Mouse (Mus musculus): ENCODE data around the gene Acer3. TPM values are rescaled to one million over a fixed set of nuclear protein-coding genes. Genes with fewer than 3 reads are reported as not detected.
"Not testable (repeated sequence)": the region's sequence is repeated elsewhere in the genome, so short reads cannot be mapped to it uniquely, and the experiment has no call there.

The Acer3 gene
- total RNA-seq, 1 experiment, result 26.2 TPM

- Histone ChIP-seq H3K36me3 (ENCODE audit: control insufficient read depth, insufficient read depth, low read length, poor library complexity, severe bottlenecking) (no peaks in the 10 kb centered on the region), H3K9ac (ENCODE audit: insufficient read depth, low read depth, low read length, poor library complexity, severe bottlenecking) (no peak overlapping the region), H3K4me1 (ENCODE audit: control insufficient read depth in 2 of 2, insufficient read depth in 2 of 2, low read length in 2 of 2, poor library complexity in 1 of 2) (peaks cover 4 to 9% of the 10 kb centered on the region in 2 experiments; a peak in 3 of 4 replicates), H3K9me3 (ENCODE audit: control insufficient read depth, insufficient read depth, low read depth, low read length) (no peaks in the 10 kb centered on the region), H3K4me3 (ENCODE audit: insufficient read depth in 1 of 2, low read depth in 1 of 2, low read length in 2 of 2, poor library complexity in 1 of 2, severe bottlenecking in 1 of 2) (no peak overlapping the region), H3K27ac (ENCODE audit: insufficient read depth, low read depth, low read length, poor library complexity, severe bottlenecking) (no peak overlapping the region)
- no peak for TF ChIP-seq ZC3H11A (IDR thresholded peaks at IDR 0.05; ENCODE audit: borderline replicate concordance, low read depth, low read length)
- in situ Hi-C loops (cut with MboI; ENCODE audit: low sequenced_read_pairs in 2 of 2, unreplicated experiment in 2 of 2), result no loop called here
- no peak for DNase-seq (ENCODE audit: low read depth, low spot score)
These were observed 131.3 kb downstream of the Acer3 start for GRCm38 (mm10) chr7:98189745-98190144.

DNA sequence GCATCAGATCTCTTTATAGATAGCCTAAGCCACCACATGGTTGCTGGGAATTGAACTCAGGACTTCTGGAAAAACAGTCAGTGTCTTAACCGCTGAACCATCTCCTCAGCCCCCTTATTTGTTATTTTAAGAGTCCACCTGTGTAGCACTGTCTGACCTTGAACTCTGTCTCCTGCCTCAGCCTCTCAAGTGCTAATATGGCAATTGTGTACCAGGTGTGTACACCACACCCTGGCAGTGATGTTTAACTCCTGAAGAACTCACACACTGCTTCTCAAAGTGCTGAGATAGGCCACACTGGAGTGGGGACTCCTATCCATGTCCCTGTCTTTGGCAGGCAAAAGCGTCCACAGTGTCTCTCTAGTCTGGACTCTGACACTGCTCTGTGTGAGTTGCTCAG is 132.3 kb downstream of the Acer3 start:
- in situ Hi-C loops (cut with MboI; ENCODE audit: low sequenced_read_pairs in 2 of 2, unreplicated experiment in 2 of 2), result no loop called here
- DNase-seq (ENCODE audit: low read depth, low spot score), result no peak
- Histone ChIP-seq H3K36me3 (ENCODE audit: control insufficient read depth, insufficient read depth, low read length, poor library complexity, severe bottlenecking) (no peaks in the 10 kb centered on the region), H3K4me3 (ENCODE audit: insufficient read depth in 1 of 2, low read depth in 1 of 2, low read length in 2 of 2, poor library complexity in 1 of 2, severe bottlenecking in 1 of 2) (no peak overlapping the region), H3K9ac (ENCODE audit: insufficient read depth, low read depth, low read length, poor library complexity, severe bottlenecking) (no peak overlapping the region), H3K27ac (ENCODE audit: insufficient read depth, low read depth, low read length, poor library complexity, severe bottlenecking) (no peak overlapping the region), H3K4me1 (ENCODE audit: control insufficient read depth in 2 of 2, insufficient read depth in 2 of 2, low read length in 2 of 2, poor library complexity in 1 of 2) (peaks cover 4 to 9% of the 10 kb centered on the region in 2 experiments; a peak in 3 of 4 replicates), H3K9me3 (ENCODE audit: control insufficient read depth, insufficient read depth, low read depth, low read length) (no peaks in the 10 kb centered on the region)
- TF ChIP-seq ZC3H11A (IDR thresholded peaks at IDR 0.05; ENCODE audit: borderline replicate concordance, low read depth, low read length), result no peak
- TF ChIP-seq CHD2 (IDR thresholded peaks at IDR 0.05; ENCODE audit: low read depth, low read length), result no peak
- TF ChIP-seq MAFK (IDR thresholded peaks at IDR 0.05; ENCODE audit: insufficient read depth, low read depth, low read length), result no peak
- TF ChIP-seq ZNF384 (IDR thresholded peaks at IDR 0.05; ENCODE audit: low read depth, low read length), result no peak
- no peak for TF ChIP-seq HCFC1 (IDR thresholded peaks at IDR 0.05; ENCODE audit: borderline replicate concordance, insufficient read depth, low read length)

- Histone ChIP-seq H3K4me3 (ENCODE audit: insufficient read depth in 1 of 2, low read depth in 1 of 2, low read length in 2 of 2, poor library complexity in 1 of 2, severe bottlenecking in 1 of 2) (no peak overlapping the region), H3K4me1 (ENCODE audit: control insufficient read depth in 2 of 2, insufficient read depth in 2 of 2, low read length in 2 of 2, poor library complexity in 1 of 2) (peaks cover 4 to 9% of the 10 kb centered on the region in 2 experiments; a peak in 3 of 4 replicates), H3K36me3 (ENCODE audit: control insufficient read depth, insufficient read depth, low read length, poor library complexity, severe bottlenecking) (no peaks in the 10 kb centered on the region), H3K9ac (ENCODE audit: insufficient read depth, low read depth, low read length, poor library complexity, severe bottlenecking) (no peak overlapping the region), H3K9me3 (ENCODE audit: control insufficient read depth, insufficient read depth, low read depth, low read length) (no peaks in the 10 kb centered on the region), H3K27ac (ENCODE audit: insufficient read depth, low read depth, low read length, poor library complexity, severe bottlenecking) (no peak overlapping the region)
- in situ Hi-C loops (cut with MboI; ENCODE audit: low sequenced_read_pairs in 2 of 2, unreplicated experiment in 2 of 2), result no loop called here
- no peak for DNase-seq (ENCODE audit: low read depth, low spot score)
- TF ChIP-seq HCFC1 (IDR thresholded peaks at IDR 0.05; ENCODE audit: borderline replicate concordance, insufficient read depth, low read length) (no peak), MAFK (IDR thresholded peaks at IDR 0.05; ENCODE audit: insufficient read depth, low read depth, low read length) (peak; percentile 85), ZC3H11A (IDR thresholded peaks at IDR 0.05; ENCODE audit: borderline replicate concordance, low read depth, low read length) (no peak)
These were observed 132.8 kb downstream of the Acer3 start for GRCm38 (mm10) chr7:98188238-98188637.

- H3K27ac ChIP-seq (ENCODE audit: insufficient read depth, low read depth, low read length, poor library complexity, severe bottlenecking); H3K9me3 ChIP-seq (ENCODE audit: control insufficient read depth, insufficient read depth, low read depth, low read length); in situ Hi-C loops (cut with MboI; ENCODE audit: low sequenced_read_pairs in 2 of 2, unreplicated experiment in 2 of 2); H3K36me3 ChIP-seq (ENCODE audit: control insufficient read depth, insufficient read depth, low read length, poor library complexity, severe bottlenecking); H3K4me3 ChIP-seq (ENCODE audit: insufficient read depth in 1 of 2, low read depth in 1 of 2, low read length in 2 of 2, poor library complexity in 1 of 2, severe bottlenecking in 1 of 2); DNase-seq (ENCODE audit: low read depth, low spot score); H3K9ac ChIP-seq (ENCODE audit: insufficient read depth, low read depth, low read length, poor library complexity, severe bottlenecking): not testable (repeated sequence)
- H3K4me1 ChIP-seq (ENCODE audit: control insufficient read depth in 2 of 2, insufficient read depth in 2 of 2, low read length in 2 of 2, poor library complexity in 1 of 2), result peaks cover 4 to 11% of the 10 kb centered on the region in 2 experiments; a peak in 3 of 4 replicates
These were observed 133.7 kb downstream of the Acer3 start for GRCm38 (mm10) chr7:98187332-98187731.

GRCm38 (mm10) chr7:98186637-98187036 is 134.4 kb downstream of the Acer3 start:
- TF ChIP-seq CHD2 (IDR thresholded peaks at IDR 0.05; ENCODE audit: low read depth, low read length) (no peak), MAFK (IDR thresholded peaks at IDR 0.05; ENCODE audit: insufficient read depth, low read depth, low read length) (no peak), ZC3H11A (IDR thresholded peaks at IDR 0.05; ENCODE audit: borderline replicate concordance, low read depth, low read length) (no peak), ZNF384 (IDR thresholded peaks at IDR 0.05; ENCODE audit: low read depth, low read length) (no peak), HCFC1 (IDR thresholded peaks at IDR 0.05; ENCODE audit: borderline replicate concordance, insufficient read depth, low read length) (no peak)

More at GRCm38 (mm10) chr7:98186637-98187036, 134.4 kb downstream of the Acer3 start:
- H3K9ac ChIP-seq (ENCODE audit: insufficient read depth, low read depth, low read length, poor library complexity, severe bottlenecking), result no peak overlapping the region
- peaks cover 4 to 11% of the 10 kb centered on the region in 2 experiments; a peak in 3 of 4 replicates for H3K4me1 ChIP-seq (ENCODE audit: control insufficient read depth in 2 of 2, insufficient read depth in 2 of 2, low read length in 2 of 2, poor library complexity in 1 of 2)
- DNase-seq (ENCODE audit: low read depth, low spot score), result no peak
- in situ Hi-C loops (cut with MboI; ENCODE audit: low sequenced_read_pairs in 2 of 2, unreplicated experiment in 2 of 2), result no loop called here
- H3K36me3 ChIP-seq (ENCODE audit: control insufficient read depth, insufficient read depth, low read length, poor library complexity, severe bottlenecking), result no peaks in the 10 kb centered on the region
- H3K27ac ChIP-seq (ENCODE audit: insufficient read depth, low read depth, low read length, poor library complexity, severe bottlenecking), result no peak overlapping the region
- no peaks in the 10 kb centered on the region for H3K9me3 ChIP-seq (ENCODE audit: control insufficient read depth, insufficient read depth, low read depth, low read length)
- no peak overlapping the region for H3K4me3 ChIP-seq (ENCODE audit: insufficient read depth in 1 of 2, low read depth in 1 of 2, low read length in 2 of 2, poor library complexity in 1 of 2, severe bottlenecking in 1 of 2)

Measured in ES-E14 (cell line).